Mouse (Mus musculus): ENCODE data around the gene Srl.

DNA sequence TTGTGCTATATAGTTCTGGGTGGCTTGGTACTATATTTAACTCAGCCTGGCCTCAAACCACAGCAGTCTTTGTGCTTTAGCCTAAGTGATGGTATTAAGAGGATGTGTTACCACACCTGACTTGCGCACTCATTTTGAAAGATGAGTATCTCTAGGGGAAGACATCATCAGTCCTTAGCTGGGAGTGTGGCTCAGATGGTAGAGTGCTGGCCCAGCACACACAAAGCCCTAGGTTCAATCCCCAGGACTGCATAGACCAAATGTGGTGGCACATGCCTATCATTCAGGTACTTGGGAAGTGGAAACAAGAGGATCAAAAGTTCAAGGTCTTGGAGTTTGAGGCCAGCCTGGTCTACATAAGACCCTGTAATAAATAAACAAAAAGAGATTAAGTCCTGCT is 38.1 kb downstream of the Srl start:
- TF ChIP-seq CTCF (IDR thresholded peaks at IDR 0.05; ENCODE audit: extremely low read depth, insufficient read depth, insufficient read length, insufficient replicate concordance) (no peak), POLR2A (IDR thresholded peaks at IDR 0.05; ENCODE audit: low read depth, low read length) (no peak)
